Mouse (Mus musculus) gastrocnemius, adult 8-10 months (tissue): ENCODE measurements around the gene Olfr186. TPM values are rescaled to one million over a fixed set of nuclear protein-coding genes. Genes with fewer than 3 reads are reported as not detected.
"Not testable (repeated sequence)": the region's sequence is repeated elsewhere in the genome, so short reads cannot be mapped to it uniquely, and the experiment has no call there.

Source experiments
- DNase-seq, 2 experiments: peaks; one replicate each; pipeline ENCODE4 v3.0.0; 2022; ENCODE audit warnings: low spot score in 2 of 2
- total RNA-seq, 4 experiments: library from RNA; stranded (reverse); gene quantifications; 2 replicates each; pipeline ENCODE4 v1.2.4; 2022

Olfr186 gene
- total RNA-seq, result not detected

- no peak for DNase-seq
These were observed at the start of gene Olfr186 for GRCm38 (mm10) chr16:59030191-59030590. TSS of gene Olfr186 (minus strand) at chr16:59030291.

GRCm38 (mm10) chr16:59077905-59078304 is 47.8 kb upstream of the Olfr186 start, which contains the start of gene Olfr190:
TSS of gene Olfr190 (minus strand) at chr16:59078005.
- no peak for DNase-seq

DNA sequence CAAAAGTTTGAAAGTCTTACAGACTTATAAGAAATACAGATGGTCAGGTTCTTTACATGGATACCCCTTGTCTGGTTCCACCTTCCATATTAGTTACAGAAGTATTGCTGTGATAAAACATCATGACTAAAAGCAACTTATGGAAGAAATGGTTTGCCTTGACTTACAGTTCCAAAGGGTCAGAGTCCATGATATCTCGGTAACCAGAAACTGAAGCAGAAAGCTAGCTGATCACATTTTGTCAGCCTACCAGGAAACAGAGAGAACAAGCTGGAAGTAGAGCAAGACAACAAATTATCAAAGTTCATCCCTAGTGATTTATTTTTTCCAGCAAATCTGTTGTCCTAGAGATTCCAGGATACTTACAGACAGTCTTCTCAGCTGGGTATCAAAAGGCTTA is 43.4 kb upstream of the Olfr186 start:
- DNase-seq, result no peak

DNA sequence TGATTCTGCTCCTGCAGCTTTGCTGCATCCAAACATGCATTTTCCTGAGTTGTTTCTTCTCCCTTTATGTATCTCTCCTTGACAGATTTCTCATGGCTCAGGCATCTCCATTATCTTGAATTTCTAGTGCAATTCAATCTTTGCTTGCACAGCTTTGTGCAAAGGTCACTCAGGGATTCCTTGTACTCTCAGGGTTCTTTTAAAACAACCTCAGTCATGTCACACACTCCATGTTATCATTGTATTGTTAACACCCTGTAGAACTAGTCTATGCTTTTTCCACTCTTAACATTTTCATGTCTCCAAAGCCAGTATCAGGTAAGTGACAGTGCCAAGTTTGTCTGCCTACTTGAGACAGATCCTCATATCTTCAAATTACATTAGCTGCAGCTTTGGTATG is 41.7 kb upstream of the Olfr186 start:
- DNase-seq, result no peak

DNA sequence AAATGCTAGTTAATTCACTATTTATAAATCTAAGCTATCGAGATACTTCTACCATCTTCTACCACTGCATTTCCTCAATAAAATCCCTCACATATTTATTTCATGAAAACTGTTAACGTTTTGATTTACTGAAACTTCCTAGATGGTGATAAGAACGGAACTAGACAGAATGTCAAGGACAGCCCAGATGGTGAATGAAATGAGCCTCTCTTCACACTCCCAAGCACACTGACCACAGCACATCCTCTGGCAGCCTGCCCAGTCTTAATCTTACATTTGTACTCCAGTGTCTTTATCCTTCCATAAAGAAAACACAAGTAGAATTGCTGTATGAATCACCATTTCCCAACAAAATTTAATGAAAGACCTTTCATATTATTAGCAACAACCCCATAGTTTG is 32.3 kb upstream of the Olfr186 start:
- DNase-seq, result not testable (repeated sequence)

- DNase-seq, result not testable (repeated sequence)
These were observed 19.2 kb upstream of the Olfr186 start for GRCm38 (mm10) chr16:59049286-59049685.

DNA sequence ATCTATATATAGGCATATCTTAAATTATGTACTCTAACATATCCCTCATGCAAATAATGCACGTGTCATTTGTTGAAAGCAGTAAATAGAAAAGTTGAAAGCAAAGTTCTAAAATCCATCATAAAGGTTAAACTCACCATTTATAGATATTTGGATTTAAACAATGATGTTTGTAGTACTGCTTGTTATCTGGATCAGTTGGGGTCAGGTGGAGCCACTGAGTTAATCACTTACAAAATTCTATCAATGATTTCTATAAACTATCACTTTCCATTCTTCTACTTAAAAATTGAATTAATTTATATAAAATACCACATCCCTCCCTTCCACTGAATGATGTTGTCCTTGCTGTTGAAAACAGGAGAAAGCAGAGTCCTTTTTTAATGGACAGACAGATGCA is 18.8 kb upstream of the Olfr186 start:
- DNase-seq, result no peak

DNA sequence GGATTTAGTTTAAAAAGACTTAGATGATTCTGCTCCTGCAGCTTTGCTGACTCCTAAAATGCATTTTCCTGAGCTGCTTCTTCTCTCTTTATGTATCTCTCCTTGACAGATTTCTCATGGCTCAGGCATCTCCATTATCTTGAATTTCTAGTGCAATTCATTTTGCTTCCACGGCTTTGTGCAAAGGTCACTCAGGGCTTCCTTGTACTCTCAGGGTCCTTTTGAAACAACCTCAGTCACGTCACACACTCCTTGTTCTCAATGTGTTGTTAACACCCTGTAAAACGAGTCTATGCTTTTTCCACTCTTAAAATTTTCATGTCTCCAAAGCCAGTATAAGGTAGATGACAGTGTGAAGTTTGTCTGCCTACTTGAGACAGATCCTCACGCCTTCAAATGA is 17.5 kb upstream of the Olfr186 start:
- DNase-seq, result no peak

- no peak for DNase-seq
These were observed 15.7 kb upstream of the Olfr186 start for GRCm38 (mm10) chr16:59045835-59046234.

DNA sequence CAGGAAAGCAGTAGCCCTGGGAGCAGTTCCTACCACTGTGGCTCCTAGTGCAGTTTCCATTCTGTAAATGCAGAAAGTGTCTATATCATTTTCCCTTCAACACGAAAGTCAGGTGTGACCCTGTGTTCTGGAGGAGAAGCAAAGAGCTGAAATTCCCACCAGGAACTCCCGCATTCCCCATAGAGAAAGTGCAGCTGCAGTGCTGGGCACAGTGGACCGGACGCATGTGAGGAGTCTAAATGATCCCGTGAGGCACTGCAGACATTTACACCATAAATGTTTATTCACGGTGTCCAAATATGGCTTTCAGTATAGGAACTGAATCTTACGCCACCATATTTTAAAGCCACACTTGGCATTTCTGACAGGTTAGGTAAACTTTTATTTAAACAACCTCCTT is 9.6 kb upstream of the Olfr186 start, which contains the start of gene Olfr187:
Gene Olfr187 (minus strand): TSS at position 58 of the 400 bp plus-strand sequence.
- no peak for DNase-seq

GRCm38 (mm10) chr16:59013357-59014018 is 16.6 kb downstream of the Olfr186 start:
- DNase-seq, result no peak

GRCm38 (mm10) chr16:59007146-59007545 is 22.9 kb downstream of the Olfr186 start:
- DNase-seq, result no peak

DNA sequence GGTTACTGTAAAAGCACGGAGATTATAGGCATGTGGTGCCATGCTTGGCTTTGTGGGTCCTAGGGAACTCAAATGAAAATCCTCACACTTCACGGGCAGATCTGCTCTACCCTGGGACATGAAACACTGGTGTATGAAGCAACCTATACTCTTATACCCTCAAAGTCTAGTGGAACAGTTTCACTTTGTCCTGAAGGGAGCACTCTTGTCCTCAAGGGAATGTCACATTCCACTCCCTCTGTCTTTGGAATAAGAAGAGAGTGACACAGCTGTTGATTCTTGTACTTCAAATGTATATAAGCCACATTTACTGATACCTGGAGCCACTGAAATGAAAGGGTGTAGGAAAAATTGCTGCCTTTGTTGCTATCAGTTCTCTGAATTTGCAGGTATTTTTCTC is 35.0 kb downstream of the Olfr186 start, which contains the start of gene Olfr183:
Gene Olfr183 (plus strand): TSS at position 301 of the 400 bp plus-strand sequence.
- no peak for DNase-seq

Other genes with a start within 250 kb of the Olfr186 start
- not detected for gene Olfr173, start 230.0 kb downstream of the Olfr186 start, total RNA-seq
- gene Olfr175-ps1, start 203.5 kb downstream of the Olfr186 start, total RNA-seq, result not detected
- gene Olfr177, start 155.5 kb downstream of the Olfr186 start, total RNA-seq, result not detected
- gene Olfr178, start 138.2 kb downstream of the Olfr186 start, total RNA-seq, result not detected
- gene Olfr181, start 101.5 kb downstream of the Olfr186 start, total RNA-seq, result not detected
- not detected for gene Olfr180, start 100.9 kb downstream of the Olfr186 start, total RNA-seq
- not detected for gene Olfr183, start 34.9 kb downstream of the Olfr186 start, total RNA-seq
- gene Olfr187, start 9.5 kb upstream of the Olfr186 start, total RNA-seq, result not detected
- not detected for gene Olfr190, start 47.7 kb upstream of the Olfr186 start, total RNA-seq
- gene Olfr191, start 59.5 kb upstream of the Olfr186 start, total RNA-seq, result not detected
- not detected for gene Olfr193, start 81.6 kb upstream of the Olfr186 start, total RNA-seq
- gene Olfr194, start 90.8 kb upstream of the Olfr186 start, total RNA-seq, result not detected
- not detected for gene Olfr195, start 116.8 kb upstream of the Olfr186 start, total RNA-seq
- gene Olfr196, start 140.2 kb upstream of the Olfr186 start, total RNA-seq, result not detected
- not detected for gene Olfr198, start 173.2 kb upstream of the Olfr186 start, total RNA-seq
- not detected for gene Olfr199, start 189.5 kb upstream of the Olfr186 start, total RNA-seq
- gene Olfr201, start 242.3 kb upstream of the Olfr186 start, total RNA-seq, result not detected